Mouse (Mus musculus) ES-Bruce4 (cell line): ENCODE measurements around the gene Rbpj. TPM values are rescaled to one million over a fixed set of nuclear protein-coding genes. Genes with fewer than 3 reads are reported as not detected.

Experiments
- H3K27ac ChIP-seq: 2 replicates; pipeline ENCODE4 v1.5.1; 2012; ENCODE audit warnings: low read length, inconsistent platforms; ENCODE audit not compliant: insufficient read depth
- H3K27me3 ChIP-seq: 2 replicates; pipeline ENCODE4 v1.6.1; 2012; ENCODE audit warnings: mild to moderate bottlenecking, low read length, inconsistent platforms; ENCODE audit not compliant: control insufficient read depth, poor library complexity, insufficient read depth, severe bottlenecking
- H3K36me3 ChIP-seq: 2 replicates; pipeline ENCODE4 v1.6.1; 2012; ENCODE audit warnings: inconsistent platforms, mild to moderate bottlenecking, low read length, moderate library complexity; ENCODE audit not compliant: control insufficient read depth, poor library complexity, insufficient read depth, severe bottlenecking
- H3K4me1 ChIP-seq: one replicate; pipeline ENCODE4 v1.8.1; 2011; ENCODE audit warnings: low read length; ENCODE audit not compliant: control insufficient read depth, insufficient read depth
- H3K4me3 ChIP-seq: 2 replicates; pipeline ENCODE4 v1.5.1; 2011; ENCODE audit warnings: low read depth, mild to moderate bottlenecking, low read length
- H3K9ac ChIP-seq: 2 replicates; pipeline ENCODE4 v1.6.1; 2012; ENCODE audit warnings: low read depth, mild to moderate bottlenecking, inconsistent platforms; ENCODE audit not compliant: poor library complexity, severe bottlenecking
- H3K9me3 ChIP-seq: replicated peaks from 2 replicates; pipeline ENCODE4 v1.6.1; 2012; ENCODE audit warnings: mild to moderate bottlenecking, low read length, inconsistent platforms; ENCODE audit not compliant: control insufficient read depth, poor library complexity, insufficient read depth, severe bottlenecking
- CTCF ChIP-seq: IDR thresholded peaks from one replicate; pipeline ENCODE4 v1.8.1; 2011; ENCODE audit warnings: low read depth, low read length
- EP300 ChIP-seq: IDR thresholded peaks from 2 replicates; pipeline ENCODE4 v1.6.1; 2011; ENCODE audit warnings: low read depth, low read length; ENCODE audit not compliant: insufficient read depth
- POLR2A ChIP-seq: IDR thresholded peaks from one replicate; pipeline ENCODE4 v1.8.1; 2011; ENCODE audit warnings: low read length; ENCODE audit not compliant: insufficient read depth
- polyA plus RNA-seq: library from polyadenylated mRNA; stranded (reverse); fragments of >200 nt; gene quantifications from 2 replicates; pipeline ENCODE4 v1.2.4, GENCODE M21; 2011; ENCODE audit warnings: low read depth; ENCODE audit not compliant: missing spikeins, insufficient read depth, insufficient read length

The Rbpj gene
- polyA plus RNA-seq, 1 experiment = 339 TPM

GRCm38 (mm10) chr5:53557544-53558260 lies 91.8 kb downstream of the Rbpj start:
- Histone ChIP-seq H3K4me1 (peaks cover 5% of the 10 kb centered on the region), H3K36me3 (peaks cover 18% of the 10 kb centered on the region), H3K9ac (peak overlapping the region; percentile 93), H3K4me3 (peak overlapping the region; percentile 75), H3K9me3 (no peaks in the 10 kb centered on the region), H3K27ac (peak overlapping the region; percentile 92), H3K27me3 (no peaks in the 10 kb centered on the region)
- TF ChIP-seq POLR2A (no peak), EP300 (no peak), CTCF (no peak)

DNA sequence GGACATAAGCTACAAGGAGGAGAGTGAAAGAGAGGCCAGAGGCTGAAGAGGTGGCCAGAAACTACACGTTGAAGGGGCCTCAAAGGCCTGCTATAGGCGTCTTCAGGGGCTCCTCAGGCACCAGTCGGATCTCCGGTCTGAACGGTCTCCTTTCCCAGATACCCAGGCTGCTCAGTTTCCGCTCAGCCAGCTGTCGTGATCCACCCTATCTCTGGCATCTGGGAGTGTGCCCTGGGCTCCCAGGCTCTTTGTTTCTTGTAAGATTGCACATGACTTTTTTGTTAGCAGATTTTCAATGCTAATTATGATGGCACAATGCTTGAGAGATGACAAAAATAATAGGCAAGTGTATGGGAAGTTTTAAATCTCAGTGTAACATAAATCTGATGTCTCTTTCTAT lies 95.2 kb downstream of the Rbpj start:
- no peaks in the 10 kb centered on the region for H3K27me3 ChIP-seq
- peak overlapping the region; percentile 93; the same call in 1 of the 2 replicates for H3K9ac ChIP-seq
- no peaks in the 10 kb centered on the region for H3K9me3 ChIP-seq
- H3K27ac ChIP-seq = peak overlapping the region; percentile 26; the same call in 1 of the 2 replicates
- H3K4me3 ChIP-seq = peak overlapping the region; percentile 45
- peaks cover 31% of the 10 kb centered on the region for H3K36me3 ChIP-seq
- TF ChIP-seq POLR2A = no peak
- TF ChIP-seq CTCF = no peak
- TF ChIP-seq EP300 = no peak
- H3K4me1 ChIP-seq = peaks cover 5% of the 10 kb centered on the region

DNA sequence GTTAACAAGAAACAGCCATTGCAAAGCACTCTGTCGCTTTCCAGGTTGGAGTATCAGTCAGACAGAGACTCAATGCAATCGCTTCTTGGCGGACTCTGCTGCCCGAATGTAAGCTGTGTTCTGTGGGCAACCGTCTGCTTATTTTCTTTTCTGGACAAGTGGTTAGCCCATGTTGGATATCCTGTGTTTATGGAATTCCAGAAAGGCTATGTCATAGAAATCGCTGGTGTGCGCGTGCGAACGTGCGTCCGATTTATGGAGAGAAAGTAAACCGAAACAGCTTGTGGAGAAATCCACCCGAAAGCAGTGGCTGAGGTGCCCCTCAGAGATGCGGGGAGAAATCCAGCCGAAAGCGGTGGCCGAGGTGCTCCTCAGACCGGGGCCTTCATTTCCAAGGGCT lies 98.4 kb downstream of the Rbpj start:
- Histone ChIP-seq H3K4me1 (peaks cover 7% of the 10 kb centered on the region), H3K9me3 (no peaks in the 10 kb centered on the region), H3K36me3 (peaks cover 26% of the 10 kb centered on the region), H3K27me3 (no peaks in the 10 kb centered on the region), H3K27ac (no peak overlapping the region), H3K9ac (no peak overlapping the region), H3K4me3 (no peak overlapping the region)
- TF ChIP-seq CTCF (no peak), POLR2A (no peak), EP300 (no peak)

DNA sequence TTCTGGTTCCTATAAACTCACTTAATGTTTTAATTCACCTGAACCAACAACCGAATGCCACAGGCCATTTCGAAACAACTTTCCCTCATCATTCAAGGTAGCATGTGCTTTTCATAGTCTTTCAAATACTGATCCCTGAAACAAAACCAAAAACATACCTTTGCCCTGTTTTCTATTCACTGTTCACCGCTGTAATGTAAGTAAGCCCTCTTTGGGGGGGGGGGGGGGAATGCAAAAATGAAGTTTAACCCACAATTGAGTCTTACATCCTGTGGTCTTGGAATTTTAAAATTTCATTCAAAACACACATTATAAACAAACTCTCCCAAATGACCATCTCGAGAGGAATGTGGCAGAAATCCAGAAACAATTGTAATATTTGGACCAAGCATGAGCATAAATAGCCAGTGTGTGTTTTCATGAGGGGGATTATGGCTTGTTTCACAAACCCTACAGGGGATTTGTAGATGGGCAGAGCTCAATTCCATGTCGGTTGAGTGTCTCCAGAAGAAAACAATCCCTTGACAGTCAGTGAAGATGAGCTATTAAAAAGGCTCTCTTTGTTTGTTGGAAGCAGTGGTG lies 99.4 kb downstream of the Rbpj start:
- Histone ChIP-seq H3K27ac (0 out of 2 replicates have a peak overlapping the region, but pooled peaks have one; percentile 33), H3K27me3 (no peaks in the 10 kb centered on the region)
- TF ChIP-seq EP300 = no peak
- TF ChIP-seq POLR2A = no peak

DNA sequence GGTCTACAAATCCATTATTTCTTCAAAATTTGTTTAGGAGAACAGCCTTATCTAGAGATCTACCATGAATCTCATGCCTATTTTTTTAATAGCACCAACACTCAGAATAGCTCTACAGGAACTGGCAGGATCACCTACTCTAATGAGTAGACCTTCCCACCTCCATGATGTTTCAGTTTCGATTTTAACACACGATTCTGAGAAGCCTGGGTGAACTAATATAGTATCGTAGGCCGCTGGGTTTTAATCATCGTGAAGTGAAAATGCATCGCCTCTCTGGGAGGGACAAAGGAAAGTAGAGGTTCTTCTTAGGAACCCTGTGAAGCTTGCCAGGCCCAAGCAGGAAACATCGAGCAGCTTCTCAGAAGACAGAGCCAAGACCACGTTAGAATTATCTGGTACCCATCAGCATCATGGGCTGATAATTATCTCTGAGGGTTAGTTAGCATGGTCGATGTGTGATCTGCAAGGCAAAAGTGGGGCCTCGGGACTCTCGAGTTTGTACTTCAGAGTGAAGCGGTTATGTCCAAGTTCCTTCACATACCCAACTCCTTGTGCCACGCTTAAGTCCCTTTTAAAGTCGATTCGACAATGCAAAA lies 100.6 kb downstream of the Rbpj start:
- peaks cover 15% of the 10 kb centered on the region for H3K4me1 ChIP-seq
- no peak overlapping the region for H3K4me3 ChIP-seq
- no peaks in the 10 kb centered on the region for H3K27me3 ChIP-seq
- no peak overlapping the region for H3K9ac ChIP-seq
- H3K9me3 ChIP-seq = no peaks in the 10 kb centered on the region
- no peak for TF ChIP-seq POLR2A
- no peak for TF ChIP-seq EP300
- H3K36me3 ChIP-seq = peaks cover 22% of the 10 kb centered on the region
- H3K27ac ChIP-seq = no peak overlapping the region

More for the DNA sequence above, 99.4 kb downstream of the Rbpj start:
- Histone ChIP-seq H3K9ac (no peak overlapping the region), H3K9me3 (no peaks in the 10 kb centered on the region), H3K4me3 (no peak overlapping the region), H3K36me3 (peaks cover 27% of the 10 kb centered on the region), H3K4me1 (peaks cover 12% of the 10 kb centered on the region)

GRCm38 (mm10) chr5:53572496-53572895 lies 106.5 kb downstream of the Rbpj start:
- TF ChIP-seq CTCF (no peak), POLR2A (no peak), EP300 (no peak)
- peaks cover 16% of the 10 kb centered on the region for H3K36me3 ChIP-seq
- no peak overlapping the region for H3K27ac ChIP-seq
- H3K9me3 ChIP-seq = no peaks in the 10 kb centered on the region
- no peak overlapping the region for H3K9ac ChIP-seq
- H3K4me3 ChIP-seq = no peak overlapping the region
- H3K27me3 ChIP-seq = no peaks in the 10 kb centered on the region
- H3K4me1 ChIP-seq = peaks cover 11% of the 10 kb centered on the region
